Mouse (Mus musculus) forebrain, embryonic 14.5 days (tissue): ENCODE data around the gene Chrnb2. TPM values are rescaled to one million over a fixed set of nuclear protein-coding genes. Genes with fewer than 3 reads are reported as not detected.
A peak's percentile ranks its signal among the peaks of the same experiment; 100 is the strongest.

Source experiments
- ATAC-seq: fragments of 200-750 bp; cut with Nextera tagmentation; 2 replicates; pipeline ENCODE4 v1.8.0; 2017; ENCODE audit warnings: mild to moderate bottlenecking, moderate library complexity
- DNase-seq: peaks from one replicate; pipeline ENCODE4 v3.0.0-alpha.2; 2015; ENCODE audit warnings: low spot score
- H3K27ac ChIP-seq: fragments of 300-500 bp; sonication (generic); 2 replicates; pipeline ENCODE4 v1.5.1; 2014; ENCODE audit warnings: low read depth, mild to moderate bottlenecking, control low read depth, low read length, moderate library complexity
- H3K27me3 ChIP-seq: fragments of 300-500 bp; sonication (generic); replicated peaks from 2 replicates; pipeline ENCODE4 v1.6.1; 2014; ENCODE audit warnings: low read length, control low read depth, mixed read lengths; ENCODE audit not compliant: control insufficient read depth, insufficient read depth
- H3K36me3 ChIP-seq: fragments of 300-500 bp; sonication (generic); 2 replicates; pipeline ENCODE4 v1.6.1; 2014; ENCODE audit warnings: low read length, control low read depth; ENCODE audit not compliant: control insufficient read depth, insufficient read depth
- H3K4me1 ChIP-seq: fragments of 300-500 bp; sonication (generic); 2 replicates; pipeline ENCODE4 v1.6.1; 2014; ENCODE audit warnings: antibody characterized with exemption, low read length, control low read depth; ENCODE audit not compliant: control insufficient read depth, insufficient read depth
- H3K4me2 ChIP-seq: fragments of 300-500 bp; sonication (generic); 2 replicates; pipeline ENCODE4 v1.6.1; 2014; ENCODE audit warnings: mild to moderate bottlenecking, control low read depth, low read length
- H3K4me3 ChIP-seq: fragments of 300-500 bp; sonication (generic); 2 replicates; pipeline ENCODE4 v1.5.1; 2014; ENCODE audit warnings: low read depth, low read length, control low read depth
- H3K9ac ChIP-seq: fragments of 300-500 bp; sonication (generic); 2 replicates; pipeline ENCODE4 v1.6.1; 2014; ENCODE audit warnings: mild to moderate bottlenecking, low read length, control low read depth, moderate library complexity
- H3K9me3 ChIP-seq: fragments of 300-500 bp; sonication (generic); replicated peaks from 2 replicates; pipeline ENCODE4 v1.6.1; 2016; ENCODE audit warnings: low read length, control low read depth, mixed read lengths; ENCODE audit not compliant: control insufficient read depth
- WGBS: fragments of 180-500 bp; shearing (Covaris S2); extraction: QIAGEN DNeasy Blood & Tissue Kit; methylation state at CpG from one replicate; pipeline ENCODE4 v1.1.7; 2014; 5-methylcytosine and 5-hydroxymethylcytosine counted together
- polyA plus RNA-seq: library from polyadenylated mRNA; unstranded; fragments of >200 nt; fragmentation: Nextera tagmentation; extraction: Ambion mirVana; gene quantifications from 2 replicates; pipeline ENCODE4 v1.2.1, GENCODE M21; 2014

Chrnb2 gene
- polyA plus RNA-seq, 1 experiment from 2014 or later = 22.7 TPM

- H3K9me3 ChIP-seq = no peaks in the 10 kb centered on the region
- peak within 1 kb of the TSS; percentile 88 for H3K4me2 ChIP-seq
- peak within 1 kb of the TSS; percentile 87 for H3K27ac ChIP-seq
- peak; percentile 93 for ATAC-seq
- WGBS = 7% methylated on average over 27 of the region's 28 CpGs
- peak; percentile 95 for DNase-seq
- peak within 1 kb of the TSS; percentile 95 for H3K9ac ChIP-seq
- no peaks in the 10 kb centered on the region for H3K27me3 ChIP-seq
- peaks cover 6% of the 10 kb centered on the region for H3K4me1 ChIP-seq
- H3K4me3 ChIP-seq = peak within 1 kb of the TSS; percentile 95
- 0 out of 2 replicates have a peak, but pooled peaks cover 4% of the 10 kb centered on the region for H3K36me3 ChIP-seq
Observed at GRCm38 (mm10) chr3:89714359-89715206, 49.8 kb downstream of the Chrnb2 start, which contains the start of gene Adar. Adar (plus strand) TSS chr3:89715022.

DNA sequence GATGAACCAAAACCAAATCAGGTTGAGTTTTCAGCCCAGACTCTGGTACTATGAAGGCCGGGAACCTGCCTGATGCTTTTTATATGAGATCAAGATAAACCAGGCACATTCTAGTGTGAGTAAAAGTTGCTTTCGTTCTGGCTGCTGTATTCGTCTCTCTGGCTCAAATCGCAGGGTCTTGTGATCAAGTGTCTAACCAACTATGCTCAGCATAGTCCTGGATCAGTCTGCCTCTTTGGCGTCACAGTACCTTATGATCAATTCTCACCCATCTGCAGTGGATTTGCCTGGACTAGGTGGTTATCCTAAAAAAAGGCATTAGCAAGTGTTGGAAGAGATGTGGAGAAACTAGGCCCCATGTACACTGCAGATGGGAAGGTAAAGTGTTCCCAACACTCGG lies 60.4 kb downstream of the Chrnb2 start:
- H3K9ac ChIP-seq = no peak overlapping the region
- no peak overlapping the region for H3K4me2 ChIP-seq
- H3K27ac ChIP-seq = no peak overlapping the region
- H3K36me3 ChIP-seq = no peaks in the 10 kb centered on the region
- ATAC-seq (no peak), DNase-seq (no peak)
- H3K27me3 ChIP-seq = no peaks in the 10 kb centered on the region
- H3K9me3 ChIP-seq = no peaks in the 10 kb centered on the region
- 85% methylated on average over 6 of the region's 6 CpGs for WGBS
- no peaks in the 10 kb centered on the region for H3K4me1 ChIP-seq
- no peak overlapping the region for H3K4me3 ChIP-seq

- Histone ChIP-seq H3K4me1 (no peaks in the 10 kb centered on the region), H3K27ac (no peak overlapping the region), H3K9ac (no peak overlapping the region), H3K4me3 (no peak overlapping the region), H3K4me2 (no peak overlapping the region), H3K36me3 (no peaks in the 10 kb centered on the region), H3K27me3 (no peaks in the 10 kb centered on the region), H3K9me3 (no peaks in the 10 kb centered on the region)
- 38% methylated on average over 3 of the region's 3 CpGs for WGBS
- no peak for ATAC-seq
- DNase-seq = no peak
Observed at GRCm38 (mm10) chr3:89703596-89703995, 60.8 kb downstream of the Chrnb2 start.

GRCm38 (mm10) chr3:89700461-89700860 lies 64.0 kb downstream of the Chrnb2 start:
- H3K4me3 ChIP-seq = no peak overlapping the region
- ATAC-seq (no peak), DNase-seq (no peak)
- H3K27me3 ChIP-seq = no peaks in the 10 kb centered on the region
- H3K9ac ChIP-seq = no peak overlapping the region
- no peaks in the 10 kb centered on the region for H3K4me1 ChIP-seq
- H3K4me2 ChIP-seq = no peak overlapping the region
- H3K36me3 ChIP-seq = no peaks in the 10 kb centered on the region
- WGBS = 63% methylated on average over 11 of the region's 11 CpGs
- H3K9me3 ChIP-seq = no peaks in the 10 kb centered on the region
- no peak overlapping the region for H3K27ac ChIP-seq

DNA sequence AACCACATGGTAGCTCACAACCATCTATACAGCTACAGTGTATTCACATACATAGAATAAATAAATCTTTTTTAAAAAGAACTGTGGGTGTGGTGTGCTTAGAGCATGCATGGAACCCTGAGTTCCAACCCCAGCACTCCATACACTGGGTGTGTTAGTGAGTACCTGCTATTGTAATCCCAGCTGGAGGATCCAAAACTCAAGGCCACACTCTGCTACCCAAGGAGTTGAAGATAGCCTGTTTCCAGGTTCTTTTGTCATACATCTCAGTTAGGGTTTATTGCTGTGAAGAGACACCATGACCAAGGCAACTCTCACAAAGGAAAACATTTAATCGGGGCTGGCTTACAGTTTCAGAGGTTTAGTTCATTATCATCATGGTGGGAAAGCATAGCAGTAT lies 65.5 kb downstream of the Chrnb2 start:
- no peak overlapping the region for H3K9ac ChIP-seq
- DNase-seq = no peak
- H3K27ac ChIP-seq = no peak overlapping the region
- H3K9me3 ChIP-seq = no peaks in the 10 kb centered on the region
- H3K36me3 ChIP-seq = no peaks in the 10 kb centered on the region
- no peaks in the 10 kb centered on the region for H3K27me3 ChIP-seq
- whole genome bisulfite sequencing = 88% methylated on average over 1 of the region's 1 CpGs
- H3K4me1 ChIP-seq = no peaks in the 10 kb centered on the region
- ATAC-seq = no peak
- no peak overlapping the region for H3K4me3 ChIP-seq
- H3K4me2 ChIP-seq = no peak overlapping the region

Other genes with a start within 250 kb of the Chrnb2 start
- 4.8 and 6.1 TPM in 2 replicates for gene Kcnn3, start 244.5 kb downstream of the Chrnb2 start, polyA plus RNA-seq
- gene Adar, start 49.6 kb downstream of the Chrnb2 start, polyA plus RNA-seq = 20.4 and 26.6 TPM in 2 replicates
- 18.4 and 24.9 TPM in 2 replicates for gene Ube2q1, start 9.0 kb upstream of the Chrnb2 start, polyA plus RNA-seq
- 0.93 and 0.95 TPM in 2 replicates for gene She, start 66.7 kb upstream of the Chrnb2 start, polyA plus RNA-seq
- 0.37 and 0.47 TPM in 2 replicates for gene Il6ra, start 148.6 kb upstream of the Chrnb2 start, polyA plus RNA-seq
- gene Atp8b2, start 198.9 kb upstream of the Chrnb2 start, polyA plus RNA-seq = 6.4 and 9.1 TPM in 2 replicates
- 145 and 155 TPM in 2 replicates for gene Hax1, start 234.1 kb upstream of the Chrnb2 start, polyA plus RNA-seq